Mouse (Mus musculus) G1E (cell line): ENCODE measurements around the gene Kti12. TPM values are rescaled to one million over a fixed set of nuclear protein-coding genes. Genes with fewer than 3 reads are reported as not detected.

ENCODE experiments used
- ATAC-seq: 2 replicates; pipeline ENCODE4 v1.8.0; 2016; ENCODE audit warnings: mild to moderate bottlenecking; ENCODE audit not compliant: insufficient number of reproducible peaks, poor library complexity, low FRiP score, severe bottlenecking; ENCODE audit errors: extremely low read depth
- DNase-seq: peaks from one replicate; pipeline ENCODE4 v3.0.0; 2012; ENCODE audit warnings: low spot score
- H3K27me3 ChIP-seq: 2 replicates; pipeline ENCODE4 v1.6.1; 2012; ENCODE audit warnings: mild to moderate bottlenecking, low read length, inconsistent platforms; ENCODE audit not compliant: insufficient read depth
- H3K36me3 ChIP-seq: replicated peaks from 2 replicates; pipeline ENCODE3; 2012; ENCODE audit warnings: mild to moderate bottlenecking, inconsistent platforms
- H3K4me1 ChIP-seq: 2 replicates; pipeline ENCODE4 v1.6.1; 2012; ENCODE audit warnings: low read depth, low read length, inconsistent platforms, mixed read lengths; ENCODE audit not compliant: insufficient read depth
- H3K4me3 ChIP-seq: 2 replicates; pipeline ENCODE4 v1.5.1; 2012; ENCODE audit warnings: low read depth, mild to moderate bottlenecking, inconsistent platforms, low read length, moderate library complexity, mixed read lengths
- H3K9me3 ChIP-seq: replicated peaks from 2 replicates; pipeline ENCODE4 v1.6.1; 2012; ENCODE audit warnings: inconsistent platforms
- CTCF ChIP-seq: IDR thresholded peaks from 2 replicates; pipeline ENCODE4 v1.5.1; 2012; ENCODE audit warnings: low read depth, low read length, inconsistent platforms, mixed read lengths
- GATA1 ChIP-seq: IDR thresholded peaks from 2 replicates; pipeline ENCODE4 v1.6.1; 2012; ENCODE audit warnings: borderline replicate concordance, low read length, inconsistent platforms, mixed read lengths
- GATA2 ChIP-seq: IDR thresholded peaks from 2 replicates; pipeline ENCODE4 v1.6.1; 2012; ENCODE audit warnings: low read depth, low read length, inconsistent platforms, borderline replicate concordance
- POLR2AphosphoS5 ChIP-seq: IDR thresholded peaks from 2 replicates; pipeline ENCODE4 v1.6.1; 2012; ENCODE audit warnings: low read depth, low read length, inconsistent platforms; ENCODE audit not compliant: insufficient replicate concordance
- TAL1 ChIP-seq: conservative IDR thresholded peaks from 2 replicates; pipeline ENCODE4 v1.6.1; 2012; ENCODE audit warnings: low read depth, low read length, inconsistent platforms, mixed read lengths
- polyA plus RNA-seq: library from polyadenylated mRNA; stranded (reverse); fragments of >175 nt; gene quantifications from 2 replicates; pipeline ENCODE4 v1.2.3, GENCODE M21; 2012
- total RNA-seq, 2 experiments: library from RNA; stranded (forward) in 1 of 2; stranded (reverse) in 1 of 2; fragments of 200-1000 nt in 1 of 2; fragments of >200 nt in 1 of 2; fragmentation: Nextera tagmentation in 1 of 2; gene quantifications; 2 replicates each; pipeline ENCODE4 v1.2.3; 2014 to 2017

The Kti12 gene
- total and polyA plus RNA-seq, 3 experiments = 32.5 to 98.8 (median 36.9) TPM

DNA sequence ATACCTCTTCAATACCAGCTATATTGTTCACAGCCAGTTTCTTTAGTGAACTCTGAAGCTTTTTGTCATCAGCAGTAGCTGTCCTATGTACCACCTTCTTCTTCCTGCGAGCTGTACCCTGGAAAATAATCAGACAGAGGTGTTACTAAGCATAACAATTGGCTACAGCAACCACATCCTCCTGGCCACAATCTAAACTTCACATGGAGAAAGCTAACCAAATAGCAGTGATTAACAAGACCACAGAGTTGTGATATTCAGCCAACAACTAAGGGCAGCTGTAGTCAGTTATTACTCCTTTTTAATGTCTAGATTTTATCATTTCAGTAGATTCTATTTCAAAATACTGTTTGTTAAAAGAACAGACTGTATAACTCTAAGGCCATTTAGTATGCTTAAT is 21.5 kb upstream of the Kti12 start:
- no peaks in the 10 kb centered on the region for H3K9me3 ChIP-seq
- TF ChIP-seq CTCF = no peak
- TF ChIP-seq TAL1 = no peak
- no peak for TF ChIP-seq GATA2
- no peak for TF ChIP-seq POLR2AphosphoS5
- TF ChIP-seq GATA1 = no peak
- DNase-seq (no peak), ATAC-seq (no peak)
- H3K36me3 ChIP-seq = peaks cover 85% of the 10 kb centered on the region
- no peaks in the 10 kb centered on the region for H3K27me3 ChIP-seq
- H3K4me1 ChIP-seq = peaks cover 2% of the 10 kb centered on the region
- H3K4me3 ChIP-seq = no peak overlapping the region

- H3K9me3 ChIP-seq = no peaks in the 10 kb centered on the region
- no peak for ATAC-seq
- TF ChIP-seq POLR2AphosphoS5 (no peak), CTCF (no peak), GATA1 (no peak)
- H3K36me3 ChIP-seq = peaks cover 80% of the 10 kb centered on the region
- no peak overlapping the region for H3K4me3 ChIP-seq
- H3K27me3 ChIP-seq = no peaks in the 10 kb centered on the region
- H3K4me1 ChIP-seq = peaks cover 4% of the 10 kb centered on the region
- DNase-seq = no peak
Observed at GRCm38 (mm10) chr4:108826643-108827042, 20.9 kb upstream of the Kti12 start.

GRCm38 (mm10) chr4:108830698-108831097 is 16.9 kb upstream of the Kti12 start:
- TF ChIP-seq GATA1 = no peak
- TF ChIP-seq TAL1 = no peak
- no peak for TF ChIP-seq CTCF
- TF ChIP-seq GATA2 = no peak
- TF ChIP-seq POLR2AphosphoS5 = no peak
- no peak for ATAC-seq

DNA sequence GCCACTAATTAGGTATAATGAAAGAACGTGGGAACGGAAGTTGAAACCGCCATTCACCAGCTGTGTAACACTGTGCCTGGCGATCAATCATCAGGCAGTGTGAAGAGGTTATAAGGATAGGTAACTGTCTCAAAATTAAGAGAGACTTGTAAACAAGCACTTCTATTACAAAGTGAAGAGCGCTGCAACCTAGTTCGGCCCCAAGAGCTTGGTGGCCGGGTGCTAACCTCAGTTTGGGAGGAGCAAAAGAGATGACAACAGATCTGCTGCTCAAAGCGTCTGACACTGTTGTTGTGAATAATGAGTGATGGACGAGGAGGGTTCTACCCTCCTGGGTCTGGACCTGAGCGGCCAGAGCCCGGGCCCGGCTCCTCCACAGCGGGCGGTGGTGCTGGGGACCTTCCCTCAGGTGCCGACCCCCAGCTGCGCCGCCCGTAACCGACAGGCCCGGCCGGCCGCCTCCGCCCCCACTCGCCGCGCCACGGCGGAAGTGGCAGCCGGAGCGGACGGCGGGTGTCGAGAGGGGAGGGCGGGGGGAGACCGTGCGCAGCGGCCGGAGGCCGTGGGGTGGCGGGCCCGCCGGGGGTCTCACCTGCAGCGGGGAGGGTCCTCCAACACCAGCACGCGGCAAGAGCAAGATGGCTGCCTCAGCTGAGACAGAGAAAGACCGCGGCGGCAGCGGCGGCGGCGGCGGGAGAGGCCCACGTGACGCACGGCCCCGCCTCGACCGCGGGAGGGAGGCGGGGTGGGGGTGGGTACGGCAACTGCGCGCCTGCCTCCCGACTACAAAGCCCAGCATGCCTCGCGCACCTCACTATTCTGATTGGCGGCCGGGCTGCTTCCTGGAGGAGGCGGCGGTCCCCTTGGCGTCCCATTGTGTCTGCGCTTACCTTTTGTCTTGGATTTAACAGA is 14.4 kb upstream of the Kti12 start, which contains the start of gene Btf3l4:
Gene Btf3l4, minus strand, starts transcription at position 699 of the 912 bp plus-strand sequence.
- H3K4me1 ChIP-seq = peaks cover 29% of the 10 kb centered on the region
- peak; percentile 81 for ATAC-seq
- H3K4me3 ChIP-seq = peak within 1 kb of the TSS; percentile 82
- peaks cover 31% of the 10 kb centered on the region for H3K36me3 ChIP-seq
- TF ChIP-seq TAL1 (no peak), POLR2AphosphoS5 (no peak), GATA1 (no peak), CTCF (no peak), GATA2 (no peak)
- peak; percentile 79 for DNase-seq
- H3K9me3 ChIP-seq = no peaks in the 10 kb centered on the region
- no peaks in the 10 kb centered on the region for H3K27me3 ChIP-seq

More at GRCm38 (mm10) chr4:108830698-108831097, 16.9 kb upstream of the Kti12 start:
- peaks cover 45% of the 10 kb centered on the region for H3K36me3 ChIP-seq
- H3K4me3 ChIP-seq = no peak overlapping the region
- H3K4me1 ChIP-seq = peaks cover 24% of the 10 kb centered on the region
- no peaks in the 10 kb centered on the region for H3K27me3 ChIP-seq
- DNase-seq = no peak
- no peaks in the 10 kb centered on the region for H3K9me3 ChIP-seq

GRCm38 (mm10) chr4:108833828-108834114 is 13.8 kb upstream of the Kti12 start:
- DNase-seq (peak; percentile 6), ATAC-seq (no peak)
- TF ChIP-seq GATA1 (no peak), CTCF (no peak), POLR2AphosphoS5 (0 out of 2 replicates have a peak, but pooled peaks have one; percentile 63)
- H3K4me3 ChIP-seq = peak overlapping the region; percentile 82
- H3K9me3 ChIP-seq = no peaks in the 10 kb centered on the region
- peaks cover 29% of the 10 kb centered on the region for H3K4me1 ChIP-seq
- no peaks in the 10 kb centered on the region for H3K27me3 ChIP-seq
- peaks cover 31% of the 10 kb centered on the region for H3K36me3 ChIP-seq

DNA sequence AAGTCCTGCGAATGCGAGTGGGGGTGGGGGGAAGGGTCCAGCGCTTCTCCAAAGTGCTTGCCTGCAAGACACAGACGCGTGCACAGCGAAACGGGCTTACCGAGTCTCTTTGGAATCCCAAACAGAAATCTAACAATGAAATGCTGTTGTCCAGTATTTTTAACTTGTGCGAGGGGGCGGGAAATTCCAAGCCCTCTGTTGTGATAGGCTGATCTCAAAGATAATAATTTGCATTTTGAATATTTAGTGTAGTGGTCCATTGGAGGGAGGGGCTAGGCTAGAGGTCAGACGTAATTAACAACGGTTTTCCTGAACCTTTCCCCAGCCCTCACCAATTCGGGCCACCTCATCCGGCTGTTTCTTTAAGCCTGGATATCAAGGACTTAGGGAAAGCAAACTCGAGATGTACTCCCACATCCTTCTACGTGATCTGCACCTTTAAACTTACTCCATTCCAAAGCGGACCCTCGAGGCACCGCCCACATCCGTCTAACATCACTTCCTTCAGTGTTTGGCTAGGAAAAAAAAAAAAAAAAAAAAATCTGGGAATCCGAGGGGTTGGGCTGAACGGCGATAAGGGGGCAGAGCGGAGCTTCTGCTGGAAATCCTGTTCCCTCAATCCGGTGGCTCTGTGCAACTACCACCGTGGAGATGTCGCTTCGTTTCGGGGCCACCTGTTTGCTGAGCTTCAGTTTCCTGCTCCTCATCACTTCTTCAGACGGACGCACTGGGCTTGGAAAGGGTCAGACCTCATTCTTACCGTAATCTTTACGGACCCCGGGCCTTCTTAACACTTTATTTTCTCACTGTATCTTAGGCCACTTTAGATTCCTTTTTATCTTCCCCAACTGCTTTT is 13.2 kb upstream of the Kti12 start, which contains the start of gene Txndc12:
Gene Txndc12, plus strand, starts transcription at position 487 of the 856 bp plus-strand sequence.
- H3K27me3 ChIP-seq = no peaks in the 10 kb centered on the region
- no peaks in the 10 kb centered on the region for H3K9me3 ChIP-seq
- H3K36me3 ChIP-seq = peaks cover 28% of the 10 kb centered on the region
- DNase-seq (peak; percentile 54), ATAC-seq (peak; percentile 63)
- peaks cover 29% of the 10 kb centered on the region for H3K4me1 ChIP-seq
- TF ChIP-seq TAL1 = no peak
- TF ChIP-seq GATA2 = no peak
- TF ChIP-seq POLR2AphosphoS5 = peak; percentile 48; the same call in 1 of the 2 replicates
- peak within 1 kb of the TSS; percentile 82 for H3K4me3 ChIP-seq
